ENCODE assay signal across 8 mouse cellular contexts in genomic region chr4:70219776-70220175, GRCm38 (mm10).
DNase-seq lines count a peak whose midpoint lies in the region; ATAC-seq lines count a peak whose summit lies in the region.

No protein-coding gene starts in this region.

- DNase-seq in adrenal gland, postnatal 14 days, result peak; percentile 10
- DNase-seq in adrenal gland, adult 18-20 months (ENCODE audit: low spot score in 2 of 2), result no peak
- peak; percentile 24 to 28 for DNase-seq in heart, adult 9 months (ENCODE audit: low spot score in 2 of 2)
- no peak for DNase-seq in heart, embryonic 10.5 days (ENCODE audit: low spot score)
- DNase-seq in neural tube, embryonic 10.5 days (ENCODE audit: extremely low spot score, low spot score), result no peak
- DNase-seq in retina, embryonic 14.5 days (ENCODE audit: low spot score), result no peak
- no peak for DNase-seq in kidney, adult 11 months

- H3K4me2 ChIP-seq in neural tube, embryonic 13.5 days, result no peak overlapping the region

- no peak for ATAC-seq in neural tube, embryonic 13.5 days (ENCODE audit: low read depth)

- H3K9me3 ChIP-seq in heart, embryonic 10.5 days, result no peaks in the 10 kb centered on the region
- no peaks in the 10 kb centered on the region for H3K9me3 ChIP-seq in neural tube, embryonic 13.5 days

- peaks cover 37% of the 10 kb centered on the region for H3K36me3 ChIP-seq in heart, embryonic 10.5 days
- peaks cover 41% of the 10 kb centered on the region for H3K36me3 ChIP-seq in neural tube, embryonic 13.5 days

- no peak overlapping the region for H3K27ac ChIP-seq in heart, embryonic 10.5 days
- 0 out of 2 replicates have a peak overlapping the region, but pooled peaks have one; percentile 5 for H3K27ac ChIP-seq in neural tube, embryonic 13.5 days (replicated peaks)

- no peaks in the 10 kb centered on the region for H3K27me3 ChIP-seq in heart, embryonic 10.5 days (ENCODE audit: insufficient read depth, poor library complexity, severe bottlenecking)
- H3K27me3 ChIP-seq in neural tube, embryonic 13.5 days, result no peaks in the 10 kb centered on the region

- H3K4me1 ChIP-seq in heart, embryonic 10.5 days, result 0 out of 2 replicates have a peak, but pooled peaks cover 3% of the 10 kb centered on the region
- H3K4me1 ChIP-seq in neural tube, embryonic 13.5 days (replicated peaks), result peaks cover 17% of the 10 kb centered on the region

- H3K9ac ChIP-seq in neural tube, embryonic 13.5 days, result no peak overlapping the region

- 86% methylated on average over 4 of the region's 4 CpGs for WGBS in heart, embryonic 10.5 days
- WGBS in neural tube, embryonic 13.5 days, result 82% methylated on average over 4 of the region's 4 CpGs

- H3K4me3 ChIP-seq in heart, embryonic 10.5 days, result no peak overlapping the region
- H3K4me3 ChIP-seq in neural tube, embryonic 13.5 days, result no peak overlapping the region

Comparison
In these comparisons a context has a peak if more than half of its experiments do, and no peak if none do; other contexts are left out.
1. DNase-seq: peak in adrenal gland, postnatal 14 days (single experiment) and heart, adult 9 months (2 of 2); none in adrenal gland, adult 18-20 months (0 of 2), heart, embryonic 10.5 days (single experiment), neural tube, embryonic 10.5 days (single experiment), retina, embryonic 14.5 days (single experiment) and kidney, adult 11 months (single experiment).